Mouse (Mus musculus) layer of hippocampus, postnatal 25 days (tissue): ENCODE measurements around the gene Cenpa. TPM values are rescaled to one million over a fixed set of nuclear protein-coding genes. Genes with fewer than 3 reads are reported as not detected.
A peak's percentile ranks its signal among the peaks of the same experiment; 100 is the strongest.

ENCODE experiments used
- DNase-seq, 2 experiments: peaks; one replicate each; pipeline ENCODE4 v3.0.0; 2022; ENCODE audit warnings: mixed read lengths in 2 of 2, low spot score in 1 of 2; ENCODE audit errors: extremely low spot score in 1 of 2
- total RNA-seq, 2 experiments: library from RNA; stranded (reverse); gene quantifications; 2 replicates each; pipeline ENCODE4 v1.2.3; 2021

The Cenpa gene
- total RNA-seq, 2 experiments from 2014 or later, result 3.8 to 3.9 TPM

DNA sequence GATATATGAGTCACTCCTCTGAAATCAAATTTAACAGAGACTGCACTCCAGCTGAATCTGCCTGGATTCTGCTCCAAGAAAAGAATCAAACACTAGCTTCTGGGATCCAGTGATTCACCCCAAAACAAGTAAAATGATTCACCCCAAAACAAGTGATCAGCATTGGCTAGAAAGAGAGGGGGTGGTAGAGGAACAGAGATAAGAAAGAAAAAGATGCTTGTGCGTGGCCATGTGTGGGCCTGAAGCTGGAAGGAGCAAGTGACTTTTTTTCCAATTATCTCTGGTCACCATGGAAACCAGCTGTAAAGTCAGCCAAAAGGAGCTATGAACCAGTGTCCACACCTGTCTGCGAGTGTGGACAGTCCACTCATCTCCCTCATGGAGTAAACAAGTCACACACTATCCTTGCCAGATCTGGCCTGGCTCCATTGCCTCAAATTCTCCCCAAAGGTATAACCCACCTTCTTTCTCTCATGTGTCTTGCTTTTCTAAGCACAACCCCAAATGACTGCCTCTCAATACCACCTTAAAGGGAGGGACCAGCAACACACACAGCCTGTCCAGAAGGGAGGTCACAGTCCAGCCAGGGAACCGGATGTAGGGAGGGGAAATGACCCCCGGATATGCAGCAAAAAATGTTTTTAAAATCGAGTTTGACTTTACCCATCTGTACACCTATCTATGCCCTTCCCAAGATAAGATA lies 22.9 kb upstream of the Cenpa start:
- no peak for DNase-seq

DNA sequence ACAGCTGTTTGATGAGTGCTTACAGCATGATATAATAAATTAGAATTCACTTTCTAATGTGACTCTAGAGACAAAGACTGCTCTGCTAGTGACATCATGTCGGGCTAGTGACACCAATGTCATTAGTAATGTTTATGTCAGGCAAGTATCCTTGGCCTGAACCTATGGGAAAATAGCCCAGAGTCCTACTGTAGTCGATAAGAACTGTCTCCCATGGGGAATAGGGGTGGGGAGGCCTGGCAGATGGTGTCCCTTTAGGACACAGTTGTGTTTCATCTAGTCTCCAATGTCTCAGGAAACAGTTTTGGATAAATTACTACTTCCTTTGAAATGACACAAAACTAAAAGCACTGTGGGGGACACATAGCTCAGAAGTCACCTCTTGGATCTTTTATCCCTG lies 20.5 kb upstream of the Cenpa start:
- DNase-seq, result no peak

DNA sequence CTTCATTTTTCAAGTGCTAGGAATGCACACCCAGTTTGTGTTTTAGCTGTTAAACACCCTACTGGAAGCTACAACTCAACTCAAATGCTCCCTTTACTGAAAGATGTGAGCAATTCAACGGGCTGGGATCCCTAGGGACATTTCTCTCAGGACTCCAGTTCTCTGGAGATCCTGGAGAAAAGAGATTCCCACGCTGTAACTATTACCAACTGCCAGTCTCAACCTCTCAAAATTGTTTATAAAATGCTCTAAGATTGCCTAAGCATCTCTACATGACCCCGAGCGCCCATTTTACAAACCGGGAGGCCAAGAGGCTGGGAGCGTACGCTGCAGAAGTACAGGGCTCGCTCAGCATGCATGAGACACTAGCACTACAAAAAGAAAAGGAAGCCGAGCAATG lies 19.2 kb upstream of the Cenpa start:
- DNase-seq, result no peak

DNA sequence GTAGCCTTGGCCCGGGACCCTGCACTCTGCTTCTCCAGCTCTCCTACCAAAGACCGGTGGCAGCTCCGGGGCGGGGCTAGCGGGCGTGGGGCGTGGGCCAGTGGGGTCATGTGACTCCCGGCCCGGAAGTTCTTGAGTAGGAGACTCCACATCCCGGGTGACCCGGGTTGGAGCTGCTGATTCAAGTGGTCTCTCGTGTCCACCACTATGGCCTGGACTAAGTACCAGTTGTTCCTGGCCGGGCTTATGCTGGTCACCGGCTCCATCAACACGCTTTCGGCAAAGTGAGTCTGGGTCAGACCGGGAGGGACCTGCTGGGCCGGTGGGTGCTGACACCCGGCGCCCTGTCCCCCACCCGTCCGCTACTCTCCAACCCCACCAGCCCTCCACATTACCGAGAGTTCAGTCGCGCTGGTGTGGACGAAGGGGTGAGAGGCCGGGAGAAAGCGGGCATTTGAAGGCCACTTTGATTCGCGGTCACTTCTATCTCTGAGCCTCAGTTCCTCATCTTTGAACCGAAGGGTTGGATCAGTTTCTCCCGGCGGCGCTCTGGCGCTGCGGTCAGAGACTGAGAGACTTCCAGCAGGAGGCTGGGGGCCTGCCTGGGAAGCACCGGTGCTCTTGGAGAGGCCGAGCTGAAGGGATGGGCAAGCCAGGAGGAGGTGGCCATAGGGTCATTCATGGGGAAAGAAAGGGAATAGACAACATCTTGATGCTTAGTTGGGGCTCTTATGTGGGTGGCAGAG lies 18.6 kb upstream of the Cenpa start, which contains the start of gene Slc35f6:
TSS of gene Slc35f6 (plus strand) at position 119 of the 746 bp plus-strand sequence.
- DNase-seq, result peak; percentile 85 to 88

DNA sequence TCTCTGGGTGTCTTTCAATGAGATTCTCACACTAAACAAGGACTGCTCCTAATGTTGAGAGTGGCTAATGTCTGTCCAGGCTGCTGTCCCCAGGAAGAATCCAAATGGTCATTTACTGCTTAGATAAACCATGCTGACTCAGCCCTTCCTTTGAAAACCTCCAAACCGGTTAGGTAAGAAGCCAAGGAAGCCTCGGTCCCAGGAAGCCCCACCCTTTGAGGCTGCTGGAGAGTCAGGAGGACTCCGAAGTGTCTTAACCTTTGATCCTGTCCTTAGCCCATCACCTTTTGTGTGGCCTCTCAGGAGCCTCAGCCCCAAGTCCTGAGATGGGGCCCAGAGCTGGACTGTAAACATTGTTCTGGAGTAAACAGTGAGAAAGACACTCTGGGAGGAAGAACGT lies 17.0 kb upstream of the Cenpa start:
- no peak for DNase-seq

DNA sequence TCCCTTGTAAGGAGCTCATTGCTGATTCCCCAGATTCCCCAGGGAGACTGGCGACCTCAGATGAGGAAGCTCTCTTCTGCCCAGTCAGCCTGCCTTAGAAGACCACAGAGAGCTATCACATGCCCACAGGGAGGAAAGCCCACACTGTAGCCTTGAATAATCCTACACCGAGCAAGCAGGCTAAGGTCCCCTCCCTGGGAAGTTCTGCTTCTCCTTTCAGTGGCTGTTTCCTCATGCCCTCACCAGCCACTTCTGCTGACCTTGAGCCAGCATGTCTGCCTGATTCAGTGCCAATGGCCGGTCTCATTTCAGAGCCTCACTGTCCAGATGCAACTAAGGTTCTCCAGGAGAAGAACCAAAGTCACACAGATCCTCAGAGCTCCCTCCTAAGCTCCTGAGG lies 15.8 kb upstream of the Cenpa start:
- no peak for DNase-seq

DNA sequence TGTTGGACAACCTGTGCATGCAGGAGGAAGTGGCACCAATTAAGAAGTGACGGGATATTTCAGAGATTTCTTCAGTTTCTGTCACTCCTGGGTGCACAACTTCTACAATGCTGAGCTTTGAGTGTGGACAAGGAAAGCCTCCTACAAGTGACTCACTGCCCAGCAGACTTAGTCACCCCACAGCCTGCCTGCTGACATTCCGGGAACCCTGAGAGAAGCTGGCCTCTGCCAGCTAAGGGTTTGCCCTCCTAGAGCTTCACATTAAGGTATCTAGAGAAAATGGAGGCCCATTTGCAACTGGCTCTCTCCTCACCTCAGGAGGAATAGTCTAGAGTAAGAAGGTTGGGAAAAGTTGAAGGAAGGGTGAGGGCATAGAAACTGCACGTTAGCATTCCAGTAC lies 15.0 kb upstream of the Cenpa start:
- no peak for DNase-seq

DNA sequence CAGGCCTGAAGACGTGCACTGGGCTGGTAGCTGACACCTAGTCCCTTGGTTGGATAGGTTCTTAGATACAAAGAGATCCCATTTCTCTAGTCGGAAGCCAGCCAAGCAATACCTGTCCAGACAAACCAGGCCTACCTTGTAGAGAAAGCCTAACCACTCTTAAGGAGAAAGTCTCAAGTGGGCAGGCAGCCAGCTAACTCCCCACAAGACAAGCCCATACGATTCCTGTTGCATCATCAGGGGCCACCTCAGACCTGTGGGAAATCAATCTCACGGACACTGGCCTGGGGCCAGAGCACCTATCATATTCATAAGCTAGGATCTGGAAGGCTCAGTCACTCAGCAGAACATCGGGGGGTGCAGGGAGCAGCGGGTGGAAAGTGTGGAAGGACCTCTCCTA lies 13.3 kb upstream of the Cenpa start:
- DNase-seq, result no peak

DNA sequence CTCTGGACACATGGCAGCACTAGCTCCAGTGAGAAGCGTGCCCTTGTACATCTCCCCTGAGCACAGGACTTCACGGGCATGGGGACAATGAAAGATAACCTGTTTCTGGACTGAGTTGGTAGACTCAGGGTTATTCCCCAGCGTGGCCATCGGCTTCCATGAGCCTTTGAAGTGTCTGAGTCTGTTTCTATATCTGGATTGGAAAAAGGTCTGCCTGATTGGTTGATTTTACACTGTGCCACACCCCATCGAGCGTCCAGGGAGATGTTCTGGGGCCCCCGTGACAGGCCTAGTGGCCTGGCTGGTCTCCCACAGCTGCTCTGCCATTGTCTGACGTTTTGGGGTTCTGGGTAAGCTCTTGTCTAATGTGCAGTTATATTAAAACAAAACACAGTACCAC lies 11.5 kb upstream of the Cenpa start:
- DNase-seq, result no peak

DNA sequence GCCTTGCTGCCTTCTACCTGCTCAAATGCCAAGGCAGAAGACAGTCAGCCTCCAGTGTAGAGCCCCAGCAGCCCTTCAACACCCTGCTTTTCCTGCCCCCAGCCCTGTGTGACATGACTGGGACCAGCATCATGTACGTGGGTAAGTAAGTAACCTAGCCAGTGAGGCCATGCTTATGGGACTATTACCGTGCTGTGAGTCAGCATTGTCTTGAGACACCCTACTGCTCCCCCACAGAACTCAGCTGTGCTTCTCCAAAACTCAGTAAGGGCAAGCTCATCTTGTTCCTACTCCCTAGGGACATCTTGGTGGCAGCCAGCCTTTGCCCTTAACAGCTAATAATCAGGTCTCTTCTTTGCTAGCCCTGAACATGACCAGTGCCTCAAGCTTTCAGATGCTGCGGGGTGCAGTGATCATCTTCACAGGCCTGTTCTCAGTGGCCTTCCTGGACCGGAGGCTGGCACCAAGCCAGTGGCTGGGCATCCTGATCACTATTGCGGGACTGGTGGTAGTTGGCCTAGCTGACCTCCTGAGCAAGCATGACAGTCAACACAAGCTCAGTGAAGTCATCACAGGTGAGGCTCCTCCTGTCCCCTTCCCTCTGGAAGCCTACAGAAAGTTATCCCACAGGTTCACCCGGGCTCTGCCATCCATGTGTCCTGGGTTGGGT lies 10.9 kb upstream of the Cenpa start:
- DNase-seq, result no peak

DNA sequence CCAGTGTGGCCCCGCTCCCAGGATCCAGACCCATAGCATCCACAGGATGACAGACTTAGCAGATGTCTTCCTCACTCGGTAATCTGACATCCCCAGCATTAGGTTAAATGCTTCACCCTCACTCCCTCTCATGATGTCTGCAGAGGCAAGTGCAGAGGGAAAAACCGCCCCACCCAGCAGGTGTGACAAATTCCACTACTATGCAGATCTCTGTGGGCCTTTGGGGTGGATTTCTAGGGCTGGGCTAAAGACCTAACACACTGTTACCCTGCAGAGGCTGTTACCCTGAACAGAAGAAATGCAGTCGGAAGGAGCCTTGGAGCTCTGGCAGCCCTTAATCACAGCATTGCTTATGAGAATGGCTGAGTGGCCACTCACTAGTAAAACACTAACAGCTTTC lies 7.5 kb upstream of the Cenpa start:
- DNase-seq, result no peak

DNA sequence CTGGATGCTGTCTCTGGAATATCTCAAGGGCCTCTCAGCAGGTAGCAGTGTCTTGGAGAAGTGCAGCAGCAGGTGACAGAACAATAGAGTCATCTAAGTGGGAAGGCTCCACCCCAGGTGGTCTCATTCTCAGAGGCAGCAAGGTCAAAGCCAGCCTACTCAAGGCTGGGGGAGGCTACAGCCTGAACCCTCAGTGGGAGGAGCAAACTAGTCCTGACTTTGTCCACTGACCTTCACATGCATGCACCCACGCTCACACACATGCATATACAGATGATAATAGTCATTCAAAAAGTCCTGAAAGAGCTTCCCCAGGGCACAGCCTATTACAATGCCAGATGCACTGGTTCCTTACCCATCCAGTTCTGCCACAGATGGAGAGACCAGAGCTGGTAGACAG lies 6.3 kb upstream of the Cenpa start:
- DNase-seq, result no peak

DNA sequence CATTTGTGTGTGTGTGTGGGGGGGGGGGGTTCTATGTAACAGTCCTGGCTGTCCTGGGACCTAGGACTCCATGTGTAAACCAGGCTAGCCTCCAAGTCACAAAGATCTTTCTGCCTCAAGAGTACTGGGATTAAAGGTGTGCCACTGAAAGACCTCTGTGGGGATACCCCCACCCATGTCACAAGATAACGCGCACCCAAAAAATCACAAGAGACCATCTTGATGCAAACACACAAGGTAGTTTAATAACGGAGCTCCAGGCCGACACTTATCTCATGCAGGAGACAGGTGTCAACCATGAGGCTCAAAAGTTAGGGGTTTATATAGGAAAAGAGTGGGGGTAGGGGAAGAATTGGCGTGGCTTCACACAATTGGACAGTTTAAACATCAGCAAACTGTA lies 5.8 kb upstream of the Cenpa start:
- no peak for DNase-seq

DNA sequence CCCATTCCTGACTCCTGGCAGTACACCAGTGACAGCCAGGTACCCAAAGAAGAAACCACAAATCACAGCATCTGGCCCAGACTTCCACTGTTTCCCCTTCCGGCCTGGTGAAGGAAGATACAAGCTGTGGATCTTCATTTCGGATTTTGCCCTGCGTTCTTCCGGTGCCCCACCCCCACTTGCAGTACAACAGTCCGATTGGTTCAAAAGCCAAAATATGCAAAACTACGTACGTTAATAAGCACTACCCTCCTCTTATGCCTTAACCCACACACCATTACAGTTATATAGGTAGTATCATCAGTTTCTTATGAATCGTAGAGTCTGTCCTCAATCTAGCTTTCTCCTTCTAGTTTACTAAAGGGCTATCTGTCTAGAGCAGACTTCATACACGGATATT lies 1.2 kb upstream of the Cenpa start:
- no peak for DNase-seq

DNA sequence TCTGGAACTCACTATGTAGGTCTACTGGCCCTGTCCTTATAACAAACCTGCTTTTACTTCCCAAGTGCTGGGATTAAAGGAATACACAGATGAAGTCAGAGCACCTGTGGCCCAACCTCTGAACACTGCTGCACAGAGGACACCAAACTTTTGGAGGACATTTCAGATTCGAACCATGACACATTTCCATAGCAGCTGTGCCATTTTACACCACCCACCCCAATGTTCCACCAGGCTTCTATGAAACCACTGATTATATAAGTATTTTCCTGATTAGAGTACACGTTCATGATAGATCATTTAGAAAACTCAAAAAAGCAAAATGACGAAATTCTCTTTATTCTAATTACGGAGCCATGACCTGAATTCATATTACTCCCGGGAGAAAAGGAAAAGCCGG lies 609 bp upstream of the Cenpa start:
- DNase-seq, result no peak

DNA sequence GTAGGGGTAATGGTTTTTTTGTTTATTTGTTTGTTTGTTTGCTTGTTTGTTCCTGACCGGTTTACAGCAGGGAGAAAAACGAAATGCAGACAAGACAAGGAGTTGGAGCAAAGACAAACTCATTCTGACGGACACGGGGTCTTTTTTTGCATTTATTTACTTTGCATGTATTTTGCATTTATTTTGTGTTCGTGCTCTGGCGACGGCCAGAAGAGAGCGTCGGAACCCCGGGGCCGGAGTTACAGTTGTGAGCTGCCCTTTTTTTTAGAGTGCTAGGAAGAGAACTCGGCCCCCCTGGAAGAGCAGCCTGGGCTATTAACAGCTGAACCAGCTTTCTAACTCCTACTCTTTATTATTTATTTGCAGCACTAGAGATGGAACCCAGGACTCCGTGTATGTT lies 638 bp downstream of the Cenpa start:
- no peak for DNase-seq

DNA sequence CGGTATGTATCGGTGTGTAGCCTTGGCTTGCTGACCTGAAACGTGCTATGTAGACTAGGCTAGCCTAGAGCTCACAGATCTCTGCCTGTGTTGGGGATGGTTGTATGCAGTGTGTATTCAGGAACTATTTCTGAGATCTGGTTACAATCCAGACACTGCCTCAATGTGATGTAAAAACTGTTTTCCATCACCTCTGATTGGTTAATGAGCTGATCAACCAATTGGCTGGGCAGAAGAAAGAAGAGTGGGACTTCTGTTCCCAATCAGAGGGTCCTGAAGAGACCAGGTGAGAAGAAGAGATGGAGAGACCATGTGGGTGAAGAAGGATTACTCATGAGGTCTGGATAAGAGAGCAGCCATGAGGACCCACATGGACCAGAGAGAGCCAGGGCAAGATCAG lies 1.1 kb downstream of the Cenpa start:
- DNase-seq, result no peak

DNA sequence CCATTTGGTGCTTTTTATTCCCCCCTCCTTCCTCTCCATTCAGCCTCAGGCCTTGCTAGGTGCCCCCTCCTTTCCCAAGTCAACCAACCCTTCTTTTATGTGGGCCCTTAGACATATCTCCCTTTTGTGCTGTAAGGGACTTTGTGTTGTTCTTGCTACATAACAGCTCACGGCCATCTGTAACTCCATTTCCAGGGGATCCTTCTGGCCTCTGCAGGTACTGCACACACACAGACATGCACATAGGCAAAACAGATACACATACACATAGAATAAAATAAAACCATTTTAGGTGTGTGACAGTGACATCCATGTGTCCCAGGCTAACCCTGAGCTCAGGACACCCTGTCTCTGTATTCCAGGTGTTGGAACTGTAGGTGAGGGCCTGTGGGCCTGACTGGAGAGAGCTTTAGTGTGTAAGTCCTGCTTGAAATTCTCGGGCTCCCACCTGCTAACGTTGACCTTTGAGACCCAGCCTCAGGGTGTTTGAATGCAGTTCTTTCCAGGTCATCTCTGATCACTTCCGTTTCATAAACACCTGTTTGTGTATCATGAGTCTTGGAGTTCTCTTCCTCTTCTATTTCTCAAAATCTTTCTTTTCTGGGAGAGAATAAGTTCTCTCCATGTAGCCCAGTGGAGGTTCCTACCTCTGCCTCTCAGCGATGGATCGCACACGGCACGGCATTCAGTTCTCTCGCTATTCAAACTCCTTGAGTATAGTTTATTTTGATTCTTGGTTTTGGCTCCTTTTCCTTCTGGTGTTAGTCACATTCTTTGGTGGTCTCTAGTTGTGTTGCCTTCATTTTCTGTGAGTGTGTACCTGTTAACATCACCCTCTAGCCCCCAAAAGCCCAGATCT lies 2.3 kb downstream of the Cenpa start:
- no peak for DNase-seq

DNA sequence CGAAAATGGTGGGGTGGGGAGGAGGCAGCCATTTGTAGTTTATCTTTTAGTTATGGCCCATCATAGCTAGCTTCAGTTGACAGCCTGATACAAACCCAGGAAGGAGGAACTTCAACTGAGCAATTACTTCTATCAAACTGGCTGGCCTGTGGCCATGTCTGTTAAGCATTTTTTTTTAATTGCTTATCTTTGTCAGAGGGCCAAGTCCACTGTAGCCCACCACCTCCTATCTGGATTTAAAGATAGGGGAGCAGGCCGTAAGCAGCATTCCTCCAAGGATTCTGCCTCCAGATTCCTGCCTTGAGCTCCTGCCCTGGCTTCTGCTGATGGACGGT lies 2.9 kb downstream of the Cenpa start:
- no peak for DNase-seq

DNA sequence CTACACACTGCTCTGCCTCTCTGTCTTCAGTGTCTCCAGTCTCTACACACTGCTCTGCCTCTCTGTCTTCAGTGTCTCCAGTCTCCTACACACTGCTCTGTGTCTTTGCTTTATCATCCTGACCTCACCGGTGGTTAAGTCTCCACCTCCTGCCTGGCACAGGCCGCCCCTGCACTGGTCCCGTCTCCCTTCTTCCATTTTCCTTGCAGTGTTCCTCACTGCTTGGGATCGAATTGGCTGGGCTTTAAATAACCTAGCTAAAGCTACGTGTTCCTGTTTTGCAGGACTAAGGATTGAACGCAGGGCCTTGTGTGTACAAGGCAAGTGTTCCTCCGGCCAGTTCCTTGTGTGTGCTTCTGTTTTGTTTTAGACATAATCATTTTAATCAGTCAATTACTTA lies 3.5 kb downstream of the Cenpa start:
- no peak for DNase-seq

DNA sequence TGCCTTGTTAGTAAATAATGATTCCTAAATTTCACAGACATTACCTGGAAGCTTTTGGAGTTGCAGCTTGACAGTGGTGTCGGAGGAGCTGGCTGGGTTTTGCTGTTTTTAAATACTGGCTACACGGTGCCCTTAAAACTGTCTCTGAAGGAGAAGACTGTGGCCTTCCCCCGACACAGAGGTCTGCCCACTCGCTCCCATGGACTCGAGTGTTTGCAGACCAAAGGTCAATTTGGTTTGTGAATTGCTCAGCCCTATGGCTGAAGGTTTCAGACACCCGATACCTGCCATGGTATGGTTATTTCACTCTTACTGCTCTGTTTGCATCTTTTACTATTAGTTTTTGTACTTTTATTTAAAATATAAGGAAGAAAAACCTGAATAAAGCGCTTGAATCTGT lies 7.4 kb downstream of the Cenpa start:
- DNase-seq, result no peak
